In the genomic region with DNA sequence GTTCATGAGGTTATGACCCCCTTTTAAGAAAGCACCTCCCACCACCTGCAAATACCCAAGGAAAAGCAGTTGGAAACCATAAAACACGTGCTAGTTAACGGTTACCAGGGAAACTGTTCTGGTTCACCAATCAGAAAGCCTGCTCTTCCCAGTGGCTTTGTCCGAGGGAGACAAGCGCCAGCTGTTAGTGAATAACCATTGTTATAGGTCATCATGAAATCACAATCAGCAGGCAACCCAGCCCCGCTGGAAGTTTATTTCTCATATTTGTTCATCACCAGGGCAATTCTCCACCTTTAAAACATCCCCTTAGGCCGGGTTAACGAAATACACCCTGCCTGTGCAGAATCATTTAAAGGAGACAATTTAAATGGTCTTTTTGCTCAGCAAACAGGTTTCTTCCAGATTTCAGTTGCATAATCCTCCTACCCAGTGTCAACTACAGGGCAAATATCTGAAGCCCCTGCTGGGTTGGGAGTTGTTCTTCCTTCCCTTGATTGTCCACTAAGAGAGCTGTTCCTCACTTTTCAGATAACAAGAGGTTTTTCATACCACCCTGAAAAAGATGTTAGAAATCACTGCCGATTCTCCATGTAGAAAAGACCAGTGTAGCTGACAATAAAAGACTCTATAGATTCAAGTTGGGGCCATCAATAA, we compare ENCODE assay signal across 8 mouse cellular contexts.
DNase-seq lines count a peak whose midpoint lies in the region; ATAC-seq and TF ChIP-seq lines count a peak whose summit lies in the region.

No protein-coding gene starts in this region.

- H3K27me3 ChIP-seq in lung, embryonic 14.5 days (ENCODE audit: insufficient read depth, low read length) = no peaks in the 10 kb centered on the region
- H3K27me3 ChIP-seq in hindbrain, embryonic 16.5 days (replicated peaks; ENCODE audit: control insufficient read depth, insufficient read depth, low read length) = no peaks in the 10 kb centered on the region; the same call in 1 of the 2 replicates
- peaks cover 20% of the 10 kb centered on the region for H3K27me3 ChIP-seq in neural tube, embryonic 13.5 days

- H3K4me1 ChIP-seq in lung, embryonic 14.5 days (ENCODE audit: insufficient read depth) = no peaks in the 10 kb centered on the region
- H3K4me1 ChIP-seq in hindbrain, embryonic 16.5 days (ENCODE audit: control insufficient read depth, insufficient read depth, low read depth, low read length) = no peaks in the 10 kb centered on the region; the same call in none of the 2 replicates
- peaks cover 20% of the 10 kb centered on the region for H3K4me1 ChIP-seq in neural tube, embryonic 13.5 days (replicated peaks)

- TF ChIP-seq CTCF in lung, embryonic 14.5 days (IDR thresholded peaks at IDR 0.05; ENCODE audit: low read depth) = no peak

- H3K4me2 ChIP-seq in lung, embryonic 14.5 days = no peak overlapping the region
- H3K4me2 ChIP-seq in hindbrain, embryonic 16.5 days (ENCODE audit: low read length) = peak overlapping the region; percentile 52
- peak overlapping the region; percentile 53 for H3K4me2 ChIP-seq in neural tube, embryonic 13.5 days

- H3K36me3 ChIP-seq in lung, embryonic 14.5 days (ENCODE audit: insufficient read depth) = no peaks in the 10 kb centered on the region
- H3K36me3 ChIP-seq in hindbrain, embryonic 16.5 days (ENCODE audit: control insufficient read depth, insufficient read depth, low read length) = no peaks in the 10 kb centered on the region
- H3K36me3 ChIP-seq in neural tube, embryonic 13.5 days = no peaks in the 10 kb centered on the region

- peak; percentile 66; the same call in 1 of the 2 replicates for ATAC-seq in lung, embryonic 14.5 days (ENCODE audit: insufficient read depth)
- peak; percentile 94 for ATAC-seq in hindbrain, embryonic 16.5 days
- ATAC-seq in neural tube, embryonic 13.5 days (ENCODE audit: low read depth) = peak; percentile 95
- ATAC-seq in cerebellum, adult (ENCODE audit: insufficient number of reproducible peaks, low FRiP score, low TSS enrichment) = no peak

- no peak overlapping the region for H3K9ac ChIP-seq in lung, embryonic 14.5 days
- H3K9ac ChIP-seq in hindbrain, embryonic 16.5 days (ENCODE audit: low read depth, low read length) = peak overlapping the region; percentile 50
- peak overlapping the region; percentile 45; the same call in 1 of the 2 replicates for H3K9ac ChIP-seq in neural tube, embryonic 13.5 days

- no peak overlapping the region for H3K4me3 ChIP-seq in lung, embryonic 14.5 days (ENCODE audit: low read depth, low read length)
- H3K4me3 ChIP-seq in hindbrain, embryonic 16.5 days (ENCODE audit: low read length) = peak overlapping the region; percentile 27
- peak overlapping the region; percentile 21 for H3K4me3 ChIP-seq in neural tube, embryonic 13.5 days

- H3K27ac ChIP-seq in lung, embryonic 14.5 days (ENCODE audit: low read depth) = no peak overlapping the region
- peak overlapping the region; percentile 56 for H3K27ac ChIP-seq in hindbrain, embryonic 16.5 days (ENCODE audit: low read depth, low read length)
- H3K27ac ChIP-seq in neural tube, embryonic 13.5 days (replicated peaks) = peak overlapping the region; percentile 74; the same call in 1 of the 2 replicates

- DNase-seq in lung, embryonic 14.5 days = peak; percentile 36
- no peak for DNase-seq in lung, postnatal 10 days
- DNase-seq in frontal cortex, postnatal 25 days (ENCODE audit: low spot score in 2 of 2) = peak; percentile 5
- peak; percentile 15 to 35 for DNase-seq in layer of hippocampus, postnatal 10 days (ENCODE audit: low spot score in 2 of 2)
- DNase-seq in liver = no peak

- WGBS in lung, embryonic 14.5 days = 13% methylated on average over 8 of the region's 8 CpGs
- under 1% methylated on average over 8 of the region's 8 CpGs for WGBS in hindbrain, embryonic 16.5 days
- WGBS in neural tube, embryonic 13.5 days = under 1% methylated on average over 8 of the region's 8 CpGs

- no peaks in the 10 kb centered on the region for H3K9me3 ChIP-seq in lung, embryonic 14.5 days (ENCODE audit: low read depth, low read length)
- H3K9me3 ChIP-seq in hindbrain, embryonic 16.5 days (ENCODE audit: control insufficient read depth, low read length) = no peaks in the 10 kb centered on the region
- no peaks in the 10 kb centered on the region for H3K9me3 ChIP-seq in neural tube, embryonic 13.5 days

Comparison
In these comparisons a context has a peak if more than half of its experiments do, and no peak if none do; other contexts are left out.
1. DNase-seq: peak in lung, embryonic 14.5 days (single experiment), frontal cortex, postnatal 25 days (2 of 2) and layer of hippocampus, postnatal 10 days (2 of 2); none in lung, postnatal 10 days (single experiment) and liver (single experiment).